Mouse (Mus musculus) urinary bladder, postnatal 10 days (tissue): ENCODE measurements around the gene Adcy2.

Source experiments
- DNase-seq: peaks from one replicate; pipeline ENCODE4 v3.0.0; 2022; ENCODE audit warnings: low spot score

Gene Adcy2

GRCm38 (mm10) chr13:68627041-68627440, 372.3 kb downstream of the Adcy2 start:
- DNase-seq = no peak

- no peak for DNase-seq
Observed at GRCm38 (mm10) chr13:68622792-68623191, 376.5 kb downstream of the Adcy2 start.

GRCm38 (mm10) chr13:68607652-68608405, 391.5 kb downstream of the Adcy2 start:
- DNase-seq = no peak

- DNase-seq = no peak
Observed at GRCm38 (mm10) chr13:68605689-68606126, 393.6 kb downstream of the Adcy2 start.

GRCm38 (mm10) chr13:68603085-68603484, 396.3 kb downstream of the Adcy2 start:
- DNase-seq = no peak

- DNase-seq = no peak
Observed at GRCm38 (mm10) chr13:68601184-68601583, 398.2 kb downstream of the Adcy2 start.

- no peak for DNase-seq
Observed at GRCm38 (mm10) chr13:68598953-68599352, 400.4 kb downstream of the Adcy2 start.

GRCm38 (mm10) chr13:68597667-68598066, 401.7 kb downstream of the Adcy2 start:
- no peak for DNase-seq

- no peak for DNase-seq
Observed at GRCm38 (mm10) chr13:68597199-68597598, 402.1 kb downstream of the Adcy2 start, which contains the start of gene 1700001L19Rik. TSS of gene 1700001L19Rik (plus strand) at chr13:68597421.

- DNase-seq = no peak
Observed at GRCm38 (mm10) chr13:68593797-68594196, 405.5 kb downstream of the Adcy2 start.

GRCm38 (mm10) chr13:68588352-68588751, 411.0 kb downstream of the Adcy2 start:
- no peak for DNase-seq

GRCm38 (mm10) chr13:68585441-68585840, 413.9 kb downstream of the Adcy2 start:
- no peak for DNase-seq

GRCm38 (mm10) chr13:68583961-68584360, 415.4 kb downstream of the Adcy2 start:
- DNase-seq = no peak

- no peak for DNase-seq
Observed at GRCm38 (mm10) chr13:68582517-68582780, 416.9 kb downstream of the Adcy2 start.

- peak; percentile 95 for DNase-seq
Observed at GRCm38 (mm10) chr13:68581747-68582516, 417.4 kb downstream of the Adcy2 start, which contains the start of the genes Mtrr and Fastkd3. TSS of gene Mtrr (minus strand) at chr13:68582149. TSS of gene Fastkd3 (plus strand) at chr13:68582234.

- DNase-seq = no peak
Observed at GRCm38 (mm10) chr13:68581086-68581740, 418.1 kb downstream of the Adcy2 start.

- DNase-seq = no peak
Observed at GRCm38 (mm10) chr13:68577945-68578344, 421.4 kb downstream of the Adcy2 start.

GRCm38 (mm10) chr13:68574398-68574797, 424.9 kb downstream of the Adcy2 start:
- DNase-seq = no peak

GRCm38 (mm10) chr13:68572966-68573913, 426.1 kb downstream of the Adcy2 start:
- no peak for DNase-seq

GRCm38 (mm10) chr13:68572247-68572646, 427.1 kb downstream of the Adcy2 start:
- no peak for DNase-seq
